Mouse (Mus musculus) left cerebral cortex, adult 11 months (tissue): ENCODE results near the gene Rbm28.

ENCODE experiments used
- DNase-seq: peaks from one replicate; pipeline ENCODE4 v3.0.0; 2022; ENCODE audit warnings: low spot score

The Rbm28 gene

DNA sequence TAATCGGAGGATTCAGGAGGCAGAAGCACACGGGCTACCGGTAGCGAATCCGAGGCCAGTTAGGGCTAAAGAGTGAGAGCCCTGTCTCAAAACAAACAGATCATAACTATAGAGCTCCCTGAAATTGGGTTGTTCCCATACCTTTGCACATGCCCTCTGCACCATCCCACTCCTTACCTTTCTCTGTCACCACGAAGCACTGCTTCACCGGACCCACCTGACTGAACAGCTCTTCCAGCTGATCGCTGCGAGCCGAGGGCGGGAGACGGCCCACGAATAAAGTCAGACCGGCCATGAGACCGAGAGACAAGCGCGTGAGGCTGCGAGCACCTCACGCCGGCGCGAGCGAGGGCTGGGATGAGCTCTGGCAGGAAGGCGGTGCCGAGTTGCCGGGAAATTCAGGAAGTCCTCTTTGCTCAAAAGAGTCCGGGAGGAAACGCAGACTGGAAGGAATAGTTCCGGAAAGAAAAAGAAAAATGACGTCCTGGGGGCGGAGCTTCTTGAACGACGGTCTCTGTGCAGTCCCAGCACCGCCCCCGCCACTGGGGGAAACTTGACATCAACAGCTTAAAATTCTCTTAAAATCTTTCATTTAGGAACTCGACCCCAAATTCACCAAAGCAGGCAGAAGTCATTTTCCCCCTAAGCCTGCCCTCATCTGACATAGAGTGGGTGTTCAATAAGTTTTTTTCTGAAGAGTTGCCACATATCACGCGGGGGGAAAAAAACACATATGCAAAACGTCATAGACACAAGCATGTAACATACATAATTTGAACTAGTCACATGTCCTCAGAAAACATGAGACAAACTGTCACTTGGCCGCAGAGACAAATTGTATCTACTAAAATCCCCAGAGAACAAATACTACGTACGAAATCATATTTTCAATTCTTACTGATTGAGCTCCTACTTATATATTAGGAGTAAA, at the start of gene Rbm28:
Gene Rbm28, minus strand, starts transcription at position 693 of the 931 bp plus-strand sequence.
- peak; percentile 81 for DNase-seq

DNA sequence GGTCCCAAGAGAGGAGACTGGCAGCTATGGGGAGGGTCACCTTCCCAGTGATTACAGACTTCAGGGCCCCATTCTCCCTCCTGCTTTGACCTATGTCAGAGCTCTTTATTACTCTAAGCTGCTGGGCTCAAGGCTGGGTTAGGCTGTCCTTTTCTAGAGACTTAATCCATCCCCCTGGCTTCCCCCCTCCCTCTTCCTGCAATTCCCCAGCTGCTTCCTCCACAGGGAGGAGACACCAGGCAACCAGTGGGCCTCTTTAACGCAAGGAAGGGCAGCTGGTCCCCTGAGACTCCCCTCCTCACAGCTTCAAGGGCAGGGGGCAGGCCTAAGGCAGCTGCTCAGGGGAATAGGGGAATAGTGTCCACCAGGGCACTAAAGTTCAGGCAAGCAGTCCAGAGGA, 49.4 kb upstream of the Rbm28 start:
- no peak for DNase-seq

DNA sequence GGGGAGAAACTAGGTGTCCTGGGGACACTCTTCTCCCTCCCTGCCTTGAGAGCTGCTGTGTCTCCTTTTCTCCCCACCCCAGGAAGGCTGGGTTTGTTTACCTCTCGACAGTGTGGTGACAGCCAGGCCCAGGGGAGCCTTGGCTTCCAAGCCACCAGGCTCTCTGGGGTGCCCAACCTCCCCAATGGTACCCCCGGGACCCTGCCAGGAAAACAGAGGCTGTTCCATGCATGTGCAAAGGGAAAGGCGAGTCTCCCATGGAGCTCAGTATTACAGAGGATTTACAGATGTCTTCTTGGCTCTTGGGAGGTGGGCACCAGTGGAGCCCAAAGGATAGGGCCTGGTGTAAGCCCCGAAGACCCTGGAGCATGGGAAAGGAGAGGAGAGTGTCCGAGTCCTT, 48.6 kb upstream of the Rbm28 start:
- DNase-seq: no peak

DNA sequence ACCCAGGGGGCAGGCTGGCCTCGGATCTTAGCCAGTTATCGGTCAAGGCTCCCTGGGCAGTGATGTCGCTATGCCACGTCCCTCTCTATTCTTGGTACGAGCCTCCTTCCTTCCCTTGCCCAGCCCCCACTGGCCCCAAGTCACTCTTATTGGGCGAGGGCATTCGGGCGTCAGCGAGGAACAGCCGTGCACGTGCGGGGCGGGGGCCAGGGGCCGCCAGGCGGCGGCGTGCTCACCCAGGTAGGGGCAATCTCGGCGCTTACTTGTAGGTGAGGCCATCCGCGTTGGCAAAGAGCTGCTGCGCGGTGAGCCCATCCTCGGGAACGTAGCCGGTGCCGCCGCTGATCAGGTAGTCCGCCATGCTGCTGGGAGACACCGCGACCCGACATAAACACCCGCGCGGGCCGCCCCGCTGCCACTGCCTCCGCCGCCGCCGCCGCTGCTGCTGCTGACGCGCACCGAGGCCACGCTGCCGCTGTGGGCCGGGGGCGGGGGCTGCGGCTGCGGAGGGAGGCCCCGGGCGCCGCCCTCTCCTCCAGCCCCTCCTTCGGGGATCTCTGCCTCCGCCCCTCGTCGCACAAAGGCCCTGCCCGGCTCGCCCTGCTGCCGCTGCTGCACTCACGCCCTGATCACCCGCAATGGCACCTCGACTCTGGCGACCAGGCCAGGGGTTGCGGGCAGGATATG, 47.1 kb upstream of the Rbm28 start:
- DNase-seq: peak; percentile 58

DNA sequence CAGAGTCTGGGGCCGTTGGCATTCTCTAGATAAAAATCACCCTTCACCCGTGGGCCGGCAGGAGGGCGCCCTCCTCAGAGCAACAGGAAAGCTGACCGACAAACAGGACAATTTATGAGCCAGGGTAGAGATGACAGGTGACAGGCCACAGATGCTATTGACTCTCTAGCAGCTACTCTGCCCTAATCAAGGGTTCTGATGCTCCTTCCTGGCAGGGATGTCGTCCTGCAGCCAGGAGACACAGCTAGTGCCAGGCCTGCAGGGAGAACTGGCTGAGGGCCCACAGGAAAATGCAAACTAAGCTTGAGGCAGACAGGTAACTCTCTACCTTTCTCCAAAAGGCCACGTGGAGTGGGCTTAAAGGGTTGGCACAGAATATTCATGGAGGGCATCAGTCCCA, 46.3 kb upstream of the Rbm28 start:
- DNase-seq: no peak

DNA sequence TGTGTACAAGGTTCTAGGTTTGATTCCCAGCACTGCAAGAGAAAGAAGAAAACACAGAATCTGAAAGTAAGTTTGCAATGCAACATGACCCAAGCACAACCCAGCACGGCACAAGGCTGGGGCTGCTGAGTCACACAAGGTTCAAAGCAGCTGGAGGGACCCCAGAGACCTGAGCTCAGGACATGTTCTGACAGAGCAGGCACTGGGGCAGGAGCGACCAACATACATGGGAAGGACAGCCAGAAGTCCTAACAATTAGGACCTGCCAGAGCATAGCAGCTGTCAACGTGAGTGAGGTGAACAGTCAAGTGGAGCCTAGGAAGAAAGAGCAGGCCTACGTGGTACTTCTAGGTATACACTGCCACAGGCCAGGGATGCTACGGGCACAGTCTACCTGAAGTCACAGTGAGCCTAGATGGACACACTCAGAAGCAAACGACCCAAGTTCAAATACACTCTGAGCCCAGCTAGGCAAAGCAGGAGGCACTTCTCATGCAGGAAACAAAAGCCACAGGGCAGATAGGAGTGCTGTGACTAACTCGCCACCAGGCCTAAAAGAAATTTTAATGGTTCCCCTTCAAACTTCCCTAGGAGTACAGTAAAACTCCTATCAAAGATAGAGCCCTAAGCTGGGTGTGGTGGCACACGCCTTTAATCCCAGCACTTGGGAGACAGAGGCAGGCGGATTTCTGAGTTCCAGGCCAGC, 45.6 kb upstream of the Rbm28 start:
- DNase-seq: no peak

DNA sequence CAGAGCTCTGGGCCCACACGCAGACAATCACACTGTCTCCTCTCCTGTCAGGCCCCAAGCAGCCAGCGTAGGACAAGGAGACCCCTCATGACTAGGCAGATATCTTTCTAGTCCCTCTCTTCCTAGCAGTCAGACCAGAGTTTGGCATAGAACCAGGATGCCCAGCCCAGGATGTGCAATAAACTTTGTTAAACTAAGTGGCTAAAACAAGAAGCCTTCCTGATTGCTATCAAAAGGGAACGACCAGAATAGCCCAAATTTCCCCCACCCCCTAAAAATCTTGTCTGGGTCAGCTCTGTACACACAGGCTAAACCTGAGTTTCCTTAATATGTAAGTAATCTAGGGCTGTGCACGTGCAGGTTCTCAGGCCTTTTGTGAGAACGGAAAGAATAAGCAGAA, 43.4 kb upstream of the Rbm28 start:
- DNase-seq: no peak

DNA sequence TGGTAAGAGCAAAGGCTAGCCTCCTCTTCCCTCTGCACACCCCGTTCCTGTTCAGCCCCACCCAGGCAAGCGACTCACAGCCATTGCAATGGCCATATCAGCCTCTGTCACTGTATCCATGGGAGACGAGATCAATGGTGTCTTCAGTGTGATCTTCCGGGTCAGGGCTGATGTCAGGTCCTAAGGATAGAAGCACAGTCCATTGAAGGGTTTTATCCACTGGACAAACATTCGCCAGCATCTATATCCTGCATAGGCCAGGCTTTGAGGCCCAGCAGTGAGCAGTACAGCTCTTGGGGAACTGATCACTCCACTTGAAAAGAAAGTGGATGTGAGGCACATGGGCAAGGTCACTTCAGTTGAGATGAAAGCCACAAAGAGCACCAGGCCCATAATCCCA, 42.2 kb upstream of the Rbm28 start:
- DNase-seq: no peak

DNA sequence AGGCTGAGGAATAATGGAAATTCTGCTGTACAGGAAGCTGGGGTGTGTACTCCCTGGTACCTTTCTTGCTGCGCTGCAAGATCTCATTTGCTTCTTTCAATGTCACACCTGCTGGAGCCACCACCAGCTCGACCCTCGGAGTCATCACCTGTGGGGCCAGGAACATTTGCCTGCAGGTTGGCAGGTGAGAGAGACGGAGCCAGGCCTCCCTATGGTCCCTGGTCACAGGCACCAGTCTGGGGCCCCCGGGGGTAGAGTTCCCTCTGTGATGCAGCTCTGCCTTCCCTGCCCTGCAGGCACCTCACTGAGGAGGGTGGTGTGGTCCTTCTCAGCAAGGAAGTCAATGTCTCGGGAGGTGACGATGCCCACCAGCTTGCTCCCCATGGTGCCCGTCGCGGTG, 41.2 kb upstream of the Rbm28 start:
- DNase-seq: no peak

DNA sequence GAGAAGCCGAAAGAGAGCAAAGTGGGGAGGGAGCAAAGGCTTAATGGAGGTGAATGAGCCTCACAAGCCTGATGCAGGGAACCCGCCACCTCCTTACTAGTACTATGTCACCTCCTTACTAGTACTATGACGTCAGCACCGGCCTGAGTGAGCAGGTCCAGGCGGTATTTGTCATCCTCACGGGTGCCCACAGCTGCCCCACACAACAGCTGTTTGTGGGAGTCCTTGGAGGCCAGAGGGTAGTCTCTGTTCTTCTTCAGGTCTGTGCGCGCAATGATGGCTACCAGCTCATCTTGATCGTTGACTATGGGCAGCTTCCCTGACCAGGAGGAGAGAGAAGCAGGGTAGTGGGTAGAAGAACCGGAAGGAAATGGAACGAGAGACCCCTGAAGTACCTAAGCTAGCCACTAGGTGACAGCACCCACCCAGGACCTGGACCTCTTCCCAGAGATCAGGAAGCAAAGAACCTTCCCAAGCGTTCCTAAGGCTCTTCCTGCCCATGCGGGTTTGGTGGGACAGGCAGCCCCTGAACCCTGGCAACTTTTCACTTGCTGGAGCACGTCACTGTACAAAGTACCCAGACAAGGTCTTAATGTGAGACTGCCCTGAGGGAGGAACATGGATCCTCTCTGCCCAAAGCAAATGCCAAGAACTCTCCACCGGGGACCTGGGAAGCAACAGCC, 40.3 kb upstream of the Rbm28 start:
- no peak for DNase-seq

DNA sequence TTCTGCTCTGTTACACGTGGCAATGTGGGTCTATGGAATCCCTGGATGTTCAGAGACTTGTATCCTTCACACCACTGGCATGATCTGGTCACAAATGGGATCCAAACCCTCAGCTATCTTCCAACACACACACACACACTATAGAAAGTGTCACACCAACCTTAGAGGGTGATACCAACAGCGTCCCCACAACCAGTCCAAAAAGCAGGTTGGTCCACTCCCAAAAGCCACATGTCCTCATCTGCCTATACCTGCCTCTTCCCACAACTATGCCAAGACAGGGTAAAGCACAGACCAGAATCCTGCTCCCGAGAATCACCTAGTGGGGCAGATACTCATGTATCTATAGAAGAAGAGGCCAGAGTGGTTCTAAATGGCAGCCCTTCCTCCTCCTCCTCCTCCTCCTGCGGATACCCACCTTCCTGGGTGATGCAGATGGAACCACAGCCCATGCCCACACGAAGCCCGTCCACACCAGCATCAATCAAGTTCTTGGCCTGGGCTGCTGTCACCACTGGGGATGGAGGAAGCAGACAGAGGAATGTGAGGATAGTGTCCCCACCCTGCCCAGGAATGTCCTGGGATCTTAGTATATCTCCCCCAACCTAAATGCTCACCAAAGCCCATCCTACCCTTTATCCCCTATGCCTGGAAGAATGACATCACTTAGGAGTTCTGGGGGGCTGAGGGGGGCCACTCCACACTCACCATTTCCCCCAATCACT, 39.2 kb upstream of the Rbm28 start:
- no peak for DNase-seq

DNA sequence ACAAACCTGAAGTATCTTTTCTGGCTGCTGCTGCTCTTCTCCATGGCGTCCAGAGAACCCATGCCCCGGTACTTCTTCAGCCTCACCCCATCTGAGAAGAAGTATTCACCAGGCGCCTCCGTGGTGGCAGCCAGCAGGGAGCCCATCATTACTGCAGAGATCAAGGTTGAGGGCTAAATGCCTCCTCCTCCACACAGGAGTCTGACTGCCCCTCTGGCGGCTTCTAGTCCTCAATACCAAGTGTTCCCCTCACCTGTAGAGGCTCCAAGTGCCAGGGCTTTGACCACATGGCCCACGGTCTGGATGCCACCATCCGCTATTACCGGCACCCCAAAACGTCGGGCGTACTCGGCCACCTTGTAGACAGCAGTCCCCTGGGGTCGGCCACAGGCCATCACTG, 38.3 kb upstream of the Rbm28 start:
- no peak for DNase-seq

DNA sequence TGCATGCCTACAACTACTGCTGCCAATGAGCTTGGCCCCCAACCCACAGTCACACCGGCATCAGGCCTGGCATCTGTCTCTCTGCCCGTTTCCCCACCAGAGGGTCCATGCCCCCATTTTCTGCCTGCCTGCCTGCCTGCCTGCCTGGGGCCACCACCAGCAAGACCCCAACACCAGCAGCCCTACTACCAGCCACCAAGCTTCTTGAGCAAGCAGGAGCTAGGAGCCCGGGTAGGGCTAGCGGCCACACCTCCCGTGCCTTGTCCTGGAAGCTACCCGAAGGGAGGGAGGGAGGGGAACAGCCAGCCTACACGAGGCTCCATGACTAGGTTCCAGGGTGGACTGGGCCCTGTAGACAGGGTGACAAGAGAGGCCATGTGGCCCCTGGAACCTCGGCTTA, 37.2 kb upstream of the Rbm28 start:
- no peak for DNase-seq

DNA sequence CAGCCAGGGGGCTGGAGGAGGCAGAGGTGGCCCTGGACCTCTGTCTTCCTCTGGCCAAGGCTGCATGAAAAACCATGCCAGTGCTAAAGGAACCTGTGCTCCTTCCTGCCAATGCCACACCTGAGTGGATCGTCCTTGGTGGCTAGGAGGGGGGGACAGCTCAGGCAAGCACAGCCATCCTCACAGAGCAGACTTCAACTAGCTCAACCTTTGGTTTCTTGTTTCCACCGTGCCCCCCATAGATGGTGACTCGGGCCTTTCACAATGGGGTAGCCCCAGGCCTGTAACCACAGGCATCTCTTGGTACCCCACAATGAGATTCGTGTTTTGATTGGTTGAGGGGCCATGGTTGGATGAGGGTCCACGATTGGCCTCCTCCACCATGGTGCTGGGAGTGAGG, 36.5 kb upstream of the Rbm28 start:
- DNase-seq: no peak

DNA sequence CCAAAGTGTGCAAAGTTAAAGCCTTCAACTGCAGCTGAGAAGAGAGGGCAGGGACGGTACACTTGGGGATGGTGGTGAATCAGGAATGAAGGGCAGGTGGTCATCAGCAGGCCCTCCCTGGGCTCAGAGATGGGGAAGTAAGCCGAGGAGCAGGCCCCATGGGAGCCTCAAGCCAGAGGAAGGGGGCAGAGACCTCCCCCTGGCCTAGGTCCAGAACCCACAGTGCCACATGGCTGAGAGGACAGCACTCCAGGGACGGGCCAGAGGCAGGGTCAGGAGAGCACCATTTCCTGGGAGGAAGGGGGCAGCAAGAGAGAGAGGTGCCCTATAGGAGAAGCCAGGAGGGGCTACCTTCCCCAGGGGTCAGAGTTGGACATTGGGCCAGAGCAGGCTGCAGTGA, 35.7 kb upstream of the Rbm28 start:
- DNase-seq: no peak

DNA sequence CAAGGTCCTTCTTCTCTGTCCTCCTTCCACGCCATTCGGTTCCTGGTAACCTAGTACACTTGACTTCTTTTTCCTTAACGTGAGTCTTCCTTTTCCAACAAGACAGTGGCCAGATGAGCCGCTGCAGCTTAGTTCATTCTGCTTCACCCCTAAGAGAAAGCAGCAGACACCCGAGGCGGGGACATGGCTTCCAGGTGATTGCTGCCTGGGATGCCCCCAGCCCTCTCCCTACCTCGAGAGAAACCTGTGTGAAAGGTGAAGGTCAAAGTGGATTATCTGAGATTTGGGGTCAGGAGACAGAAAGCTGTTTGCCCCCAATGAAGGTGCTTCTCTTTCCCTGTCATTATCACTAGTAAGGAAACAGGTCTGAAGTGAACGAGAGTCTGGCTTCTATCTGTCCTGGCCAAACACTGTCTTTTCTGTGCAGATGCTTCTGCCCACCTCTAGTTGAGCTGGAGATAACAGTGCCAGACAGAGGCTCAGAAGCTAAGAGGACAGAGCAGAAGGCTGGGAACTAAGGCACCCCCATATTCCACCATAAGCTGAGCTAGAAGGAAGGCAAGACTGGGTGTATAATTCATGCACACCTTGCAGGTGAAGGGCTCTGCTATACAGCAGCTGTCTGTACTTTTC, 34.5 kb upstream of the Rbm28 start:
- no peak for DNase-seq

DNA sequence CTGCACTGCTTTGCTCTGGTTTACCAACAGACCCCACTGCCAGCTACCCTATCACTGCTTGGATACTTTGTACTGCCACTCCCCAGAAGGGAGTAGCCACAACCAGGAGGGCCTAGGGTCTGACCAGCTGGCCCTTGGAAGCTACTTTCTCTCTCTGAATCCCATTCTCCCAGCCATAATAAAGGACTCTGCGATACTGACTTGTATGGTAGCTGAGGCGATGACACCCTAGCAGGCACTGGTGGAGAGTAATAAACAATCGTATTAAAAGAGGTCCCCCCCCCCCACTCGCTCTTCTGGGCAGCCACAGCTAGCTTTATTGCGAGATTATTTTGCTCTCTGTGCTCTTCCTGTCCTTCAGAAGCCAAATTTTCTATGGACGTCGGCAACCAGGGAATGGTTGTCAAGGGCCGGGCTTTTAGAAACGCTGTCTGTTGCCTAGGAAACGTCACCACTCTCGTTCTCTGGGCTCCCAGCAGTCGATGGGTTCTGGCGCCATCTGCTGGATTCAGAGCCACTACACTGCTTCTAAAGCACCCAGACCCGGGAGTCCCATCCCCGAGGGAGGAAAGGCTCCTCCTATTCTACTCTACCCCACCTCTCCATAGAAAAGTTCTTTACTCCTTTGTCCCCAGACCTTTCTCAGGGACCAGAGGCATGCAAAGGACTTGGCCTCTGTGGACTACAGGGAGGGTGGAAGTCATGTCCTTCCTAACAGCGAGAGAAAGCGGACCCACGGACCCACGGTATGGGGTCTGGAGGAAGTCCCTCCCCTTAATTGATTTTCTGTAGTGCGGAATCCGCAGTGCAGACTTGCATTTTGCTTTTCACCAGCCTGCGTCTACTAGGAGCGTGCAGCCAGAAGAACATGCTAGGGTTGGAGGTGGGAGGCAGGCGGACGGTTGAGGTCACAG, 33.8 kb upstream of the Rbm28 start:
- DNase-seq: peak; percentile 83

DNA sequence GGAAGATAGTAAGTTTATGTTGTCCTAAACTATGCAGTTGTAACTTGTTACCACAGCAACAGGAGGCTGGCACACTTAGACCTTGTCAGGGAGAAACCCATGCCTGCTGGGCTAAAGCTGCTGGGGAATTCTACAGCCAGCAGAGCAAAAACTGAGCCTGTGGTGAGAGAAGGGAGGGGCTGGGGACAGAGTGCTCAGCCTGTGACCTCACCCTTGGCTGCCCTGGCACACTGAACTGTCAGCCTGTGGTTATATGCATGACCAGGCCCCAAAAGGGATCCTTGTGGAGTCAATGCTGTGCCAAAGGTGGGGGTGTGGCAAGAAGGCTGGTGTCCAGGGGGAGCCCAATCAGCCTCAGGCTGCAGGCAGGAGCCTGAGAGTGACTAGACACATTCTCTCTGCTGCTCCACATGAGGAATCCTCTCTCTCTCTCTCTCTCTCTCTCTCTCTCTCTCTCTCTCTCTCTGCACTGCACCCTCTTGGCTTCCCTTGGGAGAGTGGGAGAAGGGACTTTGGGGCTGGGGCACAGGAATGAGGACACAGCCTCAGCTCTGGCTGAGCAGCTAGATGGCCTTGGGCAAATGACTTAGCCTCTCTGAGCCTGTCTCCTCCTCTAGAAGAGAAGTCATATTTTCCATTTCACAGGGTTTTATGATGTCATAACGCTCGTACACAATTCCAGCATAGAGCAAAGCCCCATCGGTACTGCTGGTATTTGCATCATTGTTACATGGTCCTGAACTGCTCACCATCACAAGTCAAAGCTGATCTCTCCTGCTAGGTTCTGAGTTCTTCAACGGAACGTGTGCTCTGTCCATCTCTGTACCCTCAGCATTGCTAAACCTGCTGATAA, 31.3 kb upstream of the Rbm28 start:
- no peak for DNase-seq

DNA sequence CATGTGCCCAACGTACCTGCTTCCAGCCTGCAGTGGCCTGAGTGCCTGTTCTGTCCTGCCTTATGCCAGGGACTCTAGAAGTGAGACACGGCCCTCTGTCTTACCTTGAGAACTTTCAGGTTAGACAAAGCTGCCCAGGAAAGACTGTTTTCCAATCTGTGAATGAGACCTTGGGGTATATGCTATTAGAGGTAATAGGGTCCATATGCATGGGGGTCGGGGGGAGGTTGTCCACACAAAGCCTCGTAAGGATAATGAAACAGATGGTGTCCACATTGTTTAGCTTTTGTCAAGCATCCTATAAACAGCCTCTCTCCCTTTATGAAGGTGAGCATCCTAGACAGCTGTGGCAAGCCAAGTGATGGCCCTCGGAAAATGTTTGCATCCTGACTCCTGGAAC, 30.3 kb upstream of the Rbm28 start:
- DNase-seq: no peak
